Mouse (Mus musculus) regulatory T cell (primary cell): ENCODE data around the gene Ahcyl2.

Source experiments
- in situ Hi-C: fragments of 300-600 bp; cut with MboI, MseI; formaldehyde crosslinking; loops from one replicate; pipeline ENCODE4 v1.15.1; 2025; ENCODE audit warnings: high pct_unique_total_duplicates

Gene Ahcyl2

GRCm38 (mm10) chr6:29767813-29768660 lies at the start of gene Ahcyl2:
Gene Ahcyl2, plus strand, starts transcription at chr6:29768011.
- in situ Hi-C loops: loop anchor here (10.0 kb wide), 1 partner anchor 587 kb away; no protein-coding TSS in a partner anchor

- in situ Hi-C loops: loop anchor here (25.0 kb wide), 1 partner anchor 757 kb away; no protein-coding TSS in a partner anchor
Observed at GRCm38 (mm10) chr6:29718894-29719329, 48.9 kb upstream of the Ahcyl2 start.

- in situ Hi-C loops: loop anchor here (25.0 kb wide), 1 partner anchor 760 kb away; no protein-coding TSS in a partner anchor
Observed at GRCm38 (mm10) chr6:29721890-29722289, 45.9 kb upstream of the Ahcyl2 start.

GRCm38 (mm10) chr6:29726576-29727200 lies 41.1 kb upstream of the Ahcyl2 start:
- in situ Hi-C loops: no loop called here

- in situ Hi-C loops: no loop called here
Observed at GRCm38 (mm10) chr6:29728035-29728434, 39.8 kb upstream of the Ahcyl2 start.

GRCm38 (mm10) chr6:29729491-29729890 lies 38.3 kb upstream of the Ahcyl2 start:
- in situ Hi-C loops: no loop called here

GRCm38 (mm10) chr6:29735336-29735688 lies 32.5 kb upstream of the Ahcyl2 start, which contains the start of gene Smo:
Gene Smo, plus strand, starts transcription at chr6:29735503.
- in situ Hi-C loops: no loop called here

- in situ Hi-C loops: no loop called here
Observed at GRCm38 (mm10) chr6:29735689-29736451, 31.9 kb upstream of the Ahcyl2 start.

GRCm38 (mm10) chr6:29736610-29737458 lies 31.0 kb upstream of the Ahcyl2 start:
- in situ Hi-C loops: no loop called here

GRCm38 (mm10) chr6:29751466-29752152 lies 16.2 kb upstream of the Ahcyl2 start:
- in situ Hi-C loops: no loop called here

GRCm38 (mm10) chr6:29753336-29753735 lies 14.5 kb upstream of the Ahcyl2 start:
- in situ Hi-C loops: no loop called here

GRCm38 (mm10) chr6:29756001-29756400 lies 11.8 kb upstream of the Ahcyl2 start:
- in situ Hi-C loops: no loop called here

- in situ Hi-C loops: no loop called here
Observed at GRCm38 (mm10) chr6:29756476-29756875, 11.3 kb upstream of the Ahcyl2 start.

- in situ Hi-C loops: no loop called here
Observed at GRCm38 (mm10) chr6:29758417-29758816, 9.4 kb upstream of the Ahcyl2 start.

GRCm38 (mm10) chr6:29759012-29759679 lies 8.7 kb upstream of the Ahcyl2 start:
- in situ Hi-C loops: no loop called here

- in situ Hi-C loops: loop anchor here (10.0 kb wide), 1 partner anchor 594 kb away; no protein-coding TSS in a partner anchor
Observed at GRCm38 (mm10) chr6:29760397-29760796, 7.4 kb upstream of the Ahcyl2 start.

GRCm38 (mm10) chr6:29761282-29761681 lies 6.5 kb upstream of the Ahcyl2 start:
- in situ Hi-C loops: loop anchor here (10.0 kb wide), 1 partner anchor 594 kb away; no protein-coding TSS in a partner anchor

GRCm38 (mm10) chr6:29762524-29762923 lies 5.3 kb upstream of the Ahcyl2 start:
- in situ Hi-C loops: loop anchor here (10.0 kb wide), 1 partner anchor 592 kb away; no protein-coding TSS in a partner anchor

- in situ Hi-C loops: loop anchor here (10.0 kb wide), 1 partner anchor 588 kb away; no protein-coding TSS in a partner anchor
Observed at GRCm38 (mm10) chr6:29766874-29767273, 937 bp upstream of the Ahcyl2 start.
